Mouse (Mus musculus) hindbrain, embryonic 11.5 days (tissue): ENCODE data around the gene Lrrc46. TPM values are rescaled to one million over a fixed set of nuclear protein-coding genes. Genes with fewer than 3 reads are reported as not detected.

Experiments used
- ATAC-seq: fragments of 200-750 bp; cut with Nextera tagmentation; 2 replicates; pipeline ENCODE4 v1.8.0; 2017; ENCODE audit warnings: mild to moderate bottlenecking, moderate TSS enrichment, moderate library complexity; ENCODE audit not compliant: low FRiP score
- DNase-seq: peaks from one replicate; pipeline ENCODE4 v3.0.0-alpha.2; 2015; ENCODE audit warnings: low spot score
- H3K27ac ChIP-seq: fragments of 300-500 bp; sonication (generic); 2 replicates; pipeline ENCODE4 v1.5.1; 2014; ENCODE audit warnings: mild to moderate bottlenecking, low read depth, low read length
- H3K27me3 ChIP-seq: fragments of 300-500 bp; sonication (generic); 2 replicates; pipeline ENCODE4 v1.6.1; 2014; ENCODE audit warnings: mild to moderate bottlenecking, low read length, moderate library complexity, mixed read lengths; ENCODE audit not compliant: control insufficient read depth, insufficient read depth
- H3K36me3 ChIP-seq: fragments of 300-500 bp; sonication (generic); 2 replicates; pipeline ENCODE4 v1.6.1; 2014; ENCODE audit warnings: mild to moderate bottlenecking, low read length, moderate library complexity, mixed read lengths; ENCODE audit not compliant: control insufficient read depth, insufficient read depth
- H3K4me1 ChIP-seq: fragments of 300-500 bp; sonication (generic); replicated peaks from 2 replicates; pipeline ENCODE4 v1.6.1; 2014; ENCODE audit warnings: low read length, mixed read lengths; ENCODE audit not compliant: control insufficient read depth, insufficient read depth
- H3K4me2 ChIP-seq: fragments of 300-500 bp; sonication (generic); replicated peaks from 2 replicates; pipeline ENCODE4 v1.6.1; 2014; ENCODE audit warnings: mild to moderate bottlenecking, low read depth, low read length
- H3K4me3 ChIP-seq: fragments of 300-500 bp; sonication (generic); 2 replicates; pipeline ENCODE4 v1.5.1; 2014; ENCODE audit warnings: low read depth, low read length
- H3K9ac ChIP-seq: fragments of 300-500 bp; sonication (generic); 2 replicates; pipeline ENCODE4 v1.6.1; 2014; ENCODE audit warnings: low read depth, low read length
- H3K9me3 ChIP-seq: fragments of 300-500 bp; sonication (generic); 2 replicates; pipeline ENCODE4 v1.6.1; 2016; ENCODE audit warnings: low read length; ENCODE audit not compliant: control insufficient read depth
- WGBS: fragments of 180-500 bp; shearing (Covaris S2); extraction: QIAGEN DNeasy Blood & Tissue Kit; methylation state at CpG from one replicate; pipeline ENCODE4 v1.1.7; 2014; 5-methylcytosine and 5-hydroxymethylcytosine counted together
- polyA plus RNA-seq: library from polyadenylated mRNA; unstranded; fragments of >200 nt; fragmentation: Nextera tagmentation; extraction: Ambion mirVana; gene quantifications from 2 replicates; pipeline ENCODE4 v1.2.1, GENCODE M21; 2014

Gene Lrrc46
- 5.3 and 7.0 TPM in 2 replicates for polyA plus RNA-seq

- peak; percentile 99 for DNase-seq
- no peaks in the 10 kb centered on the region for H3K36me3 ChIP-seq
- peak within 1 kb of the TSS; percentile 86 for H3K9ac ChIP-seq
- peak within 1 kb of the TSS; percentile 63 for H3K4me2 ChIP-seq
- H3K9me3 ChIP-seq, result no peaks in the 10 kb centered on the region
- no peaks in the 10 kb centered on the region; the same call in 1 of the 2 replicates for H3K4me1 ChIP-seq
- H3K4me3 ChIP-seq, result peak within 1 kb of the TSS; percentile 83
- 1% methylated on average over 48 of the region's 48 CpGs for WGBS
- peak; percentile 91 for ATAC-seq
- no peaks in the 10 kb centered on the region for H3K27me3 ChIP-seq
- peak within 1 kb of the TSS; percentile 70 for H3K27ac ChIP-seq
These were observed at the start of gene Lrrc46, which contains the start of gene Mrpl10 for GRCm38 (mm10) chr11:97041022-97041899. TSS of gene Lrrc46 (minus strand) at chr11:97041407. TSS of gene Mrpl10 (plus strand) at chr11:97041560.

- no peak overlapping the region for H3K4me2 ChIP-seq
- no peaks in the 10 kb centered on the region for H3K27me3 ChIP-seq
- no peaks in the 10 kb centered on the region for H3K36me3 ChIP-seq
- no peaks in the 10 kb centered on the region; the same call in 1 of the 2 replicates for H3K9me3 ChIP-seq
- H3K4me1 ChIP-seq, result 0 out of 2 replicates have a peak, but pooled peaks cover 3% of the 10 kb centered on the region
- no peak overlapping the region for H3K4me3 ChIP-seq
- no peak overlapping the region for H3K27ac ChIP-seq
- no peak for DNase-seq
- ATAC-seq, result no peak
- H3K9ac ChIP-seq, result no peak overlapping the region
- 69% methylated on average over 6 of the region's 6 CpGs for WGBS
These were observed 45.2 kb upstream of the Lrrc46 start for GRCm38 (mm10) chr11:97086365-97086764.

GRCm38 (mm10) chr11:97084821-97085505 is 43.8 kb upstream of the Lrrc46 start:
- Histone ChIP-seq H3K27ac (no peak overlapping the region), H3K27me3 (no peaks in the 10 kb centered on the region), H3K4me1 (0 out of 2 replicates have a peak, but pooled peaks cover 3% of the 10 kb centered on the region), H3K9ac (no peak overlapping the region), H3K4me2 (no peak overlapping the region), H3K4me3 (no peak overlapping the region), H3K36me3 (no peaks in the 10 kb centered on the region), H3K9me3 (no peaks in the 10 kb centered on the region; the same call in 1 of the 2 replicates)
- DNase-seq (no peak), ATAC-seq (no peak)
- 87% methylated on average over 15 of the region's 15 CpGs for WGBS

- no peaks in the 10 kb centered on the region for H3K9me3 ChIP-seq
- H3K36me3 ChIP-seq, result no peaks in the 10 kb centered on the region
- no peak for ATAC-seq
- H3K27me3 ChIP-seq, result no peaks in the 10 kb centered on the region
- no peak overlapping the region; the same call in 1 of the 2 replicates for H3K4me2 ChIP-seq
- 41% methylated on average over 22 of the region's 22 CpGs for WGBS
- no peak overlapping the region for H3K27ac ChIP-seq
- DNase-seq, result no peak
- H3K4me3 ChIP-seq, result no peak overlapping the region
- H3K4me1 ChIP-seq, result 0 out of 2 replicates have a peak, but pooled peaks cover 3% of the 10 kb centered on the region
- no peak overlapping the region for H3K9ac ChIP-seq
These were observed 42.4 kb upstream of the Lrrc46 start for GRCm38 (mm10) chr11:97083401-97084140.

GRCm38 (mm10) chr11:97082977-97083376 is 41.8 kb upstream of the Lrrc46 start:
- ATAC-seq, result no peak
- no peaks in the 10 kb centered on the region for H3K36me3 ChIP-seq
- no peak overlapping the region for H3K4me2 ChIP-seq
- no peaks in the 10 kb centered on the region for H3K9me3 ChIP-seq
- 44% methylated on average over 11 of the region's 11 CpGs for WGBS
- peak; percentile 63 for DNase-seq
- H3K4me3 ChIP-seq, result no peak overlapping the region
- H3K9ac ChIP-seq, result no peak overlapping the region
- H3K27ac ChIP-seq, result no peak overlapping the region
- no peaks in the 10 kb centered on the region for H3K27me3 ChIP-seq
- 0 out of 2 replicates have a peak, but pooled peaks cover 3% of the 10 kb centered on the region for H3K4me1 ChIP-seq

- no peak overlapping the region for H3K4me3 ChIP-seq
- H3K4me1 ChIP-seq, result 0 out of 2 replicates have a peak, but pooled peaks cover 3% of the 10 kb centered on the region
- ATAC-seq, result no peak
- no peaks in the 10 kb centered on the region for H3K36me3 ChIP-seq
- no peak overlapping the region for H3K4me2 ChIP-seq
- H3K9me3 ChIP-seq, result no peaks in the 10 kb centered on the region
- no peak for DNase-seq
- 33% methylated on average over 9 of the region's 9 CpGs for WGBS
- H3K9ac ChIP-seq, result no peak overlapping the region
- no peaks in the 10 kb centered on the region for H3K27me3 ChIP-seq
- H3K27ac ChIP-seq, result no peak overlapping the region
These were observed 39.1 kb upstream of the Lrrc46 start for GRCm38 (mm10) chr11:97080291-97080690.

GRCm38 (mm10) chr11:97078751-97079150 is 37.5 kb upstream of the Lrrc46 start:
- 60% methylated on average over 4 of the region's 4 CpGs for WGBS
- no peak for ATAC-seq

GRCm38 (mm10) chr11:97074235-97074634 is 33.0 kb upstream of the Lrrc46 start:
- Histone ChIP-seq H3K27me3 (no peaks in the 10 kb centered on the region), H3K27ac (no peak overlapping the region), H3K9ac (no peak overlapping the region), H3K4me2 (no peak overlapping the region), H3K4me3 (no peak overlapping the region), H3K9me3 (no peaks in the 10 kb centered on the region), H3K4me1 (no peaks in the 10 kb centered on the region), H3K36me3 (no peaks in the 10 kb centered on the region)
- ATAC-seq (no peak), DNase-seq (no peak)
- WGBS, result 76% methylated on average over 8 of the region's 8 CpGs

More at GRCm38 (mm10) chr11:97078751-97079150, 37.5 kb upstream of the Lrrc46 start:
- Histone ChIP-seq H3K9me3 (no peaks in the 10 kb centered on the region), H3K27me3 (no peaks in the 10 kb centered on the region), H3K9ac (no peak overlapping the region), H3K4me3 (no peak overlapping the region), H3K36me3 (no peaks in the 10 kb centered on the region), H3K27ac (no peak overlapping the region), H3K4me1 (0 out of 2 replicates have a peak, but pooled peaks cover 2% of the 10 kb centered on the region), H3K4me2 (no peak overlapping the region)
- peak; percentile 28 for DNase-seq
